Mouse (Mus musculus) heart, adult 2 months (tissue): ENCODE results near the gene Cep63.

Source experiments
- CTCF ChIP-seq: fragments of 200-600 bp; IDR thresholded peaks from 2 replicates; pipeline ENCODE4 v1.8.1; 2022; ENCODE audit warnings: antibody characterized with exemption, mild to moderate bottlenecking, moderate library complexity
- EP300 ChIP-seq: fragments of 200-500 bp; IDR thresholded peaks from 2 replicates; pipeline ENCODE4 v1.6.1; 2011; ENCODE audit warnings: low read depth, low read length, control low read depth; ENCODE audit not compliant: insufficient read depth
- POLR2A ChIP-seq: fragments of 200-500 bp; IDR thresholded peaks from 2 replicates; pipeline ENCODE4 v1.6.1; 2011; ENCODE audit warnings: mild to moderate bottlenecking, low read depth, low read length, control low read depth; ENCODE audit not compliant: insufficient read depth

DNA sequence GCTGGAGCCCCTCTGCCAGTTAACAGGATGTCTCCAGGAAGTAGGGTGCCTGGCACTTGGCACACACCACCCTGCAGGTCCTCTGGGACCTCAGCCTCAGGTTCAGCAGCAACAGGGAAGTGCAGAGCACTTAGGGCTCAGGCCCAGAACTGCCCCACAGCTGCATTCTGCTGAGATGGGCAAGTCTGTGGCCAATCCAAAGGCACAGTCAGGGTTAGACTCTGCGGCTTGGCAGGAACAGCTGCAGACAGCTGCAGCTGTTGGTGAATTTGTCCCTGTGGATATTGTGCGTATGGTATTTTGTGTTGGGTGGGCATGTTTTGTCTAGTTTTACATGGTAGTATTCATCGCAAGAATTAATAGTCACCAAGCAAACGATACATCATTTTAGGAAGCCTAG lies 5.8 kb upstream of the Cep63 start:
- TF ChIP-seq CTCF: no peak
- TF ChIP-seq POLR2A: no peak
- TF ChIP-seq EP300: no peak
